Mouse (Mus musculus) CD4-positive helper T cell, adult 2 months (primary cell): Measurements from ENCODE around the gene March6.

Experiments used
- DNase-seq: peaks from one replicate; pipeline ENCODE4 v3.0.0-alpha.2; 2012; ENCODE audit warnings: low read depth, missing footprints, low spot score

Gene March6

GRCm38 (mm10) chr15:31454096-31454860 is 76.6 kb downstream of the March6 start:
- DNase-seq = no peak

- peak; percentile 81 for DNase-seq
These were observed 77.5 kb downstream of the March6 start, which contains the start of gene Ropn1l for GRCm38 (mm10) chr15:31453098-31453916. Gene Ropn1l, minus strand, starts transcription at chr15:31453737.

GRCm38 (mm10) chr15:31452336-31453097 is 78.3 kb downstream of the March6 start:
- no peak for DNase-seq

- no peak for DNase-seq
These were observed 81.1 kb downstream of the March6 start for GRCm38 (mm10) chr15:31449772-31450171.

GRCm38 (mm10) chr15:31447121-31447520 is 83.7 kb downstream of the March6 start:
- DNase-seq = peak; percentile 39

GRCm38 (mm10) chr15:31442698-31443097 is 88.2 kb downstream of the March6 start:
- DNase-seq = no peak

GRCm38 (mm10) chr15:31441996-31442395 is 88.9 kb downstream of the March6 start:
- DNase-seq = no peak

- no peak for DNase-seq
These were observed 94.0 kb downstream of the March6 start for GRCm38 (mm10) chr15:31436811-31437210.

- DNase-seq = no peak
These were observed 94.8 kb downstream of the March6 start for GRCm38 (mm10) chr15:31436083-31436482.

- no peak for DNase-seq
These were observed 97.1 kb downstream of the March6 start for GRCm38 (mm10) chr15:31433768-31434167.

GRCm38 (mm10) chr15:31431847-31432246 is 99.0 kb downstream of the March6 start:
- DNase-seq = no peak

GRCm38 (mm10) chr15:31430014-31430413 is 100.8 kb downstream of the March6 start:
- no peak for DNase-seq

- DNase-seq = no peak
These were observed 101.4 kb downstream of the March6 start for GRCm38 (mm10) chr15:31429429-31429828.

GRCm38 (mm10) chr15:31428571-31428970 is 102.3 kb downstream of the March6 start:
- DNase-seq = no peak

- DNase-seq = no peak
These were observed 103.5 kb downstream of the March6 start for GRCm38 (mm10) chr15:31427390-31427789.

- no peak for DNase-seq
These were observed 104.7 kb downstream of the March6 start for GRCm38 (mm10) chr15:31426066-31426706.

- no peak for DNase-seq
These were observed 108.0 kb downstream of the March6 start for GRCm38 (mm10) chr15:31422649-31423369.

- DNase-seq = peak; percentile 38
These were observed 111.8 kb downstream of the March6 start for GRCm38 (mm10) chr15:31419037-31419436.

GRCm38 (mm10) chr15:31418686-31419024 is 112.2 kb downstream of the March6 start:
- peak; percentile 3 for DNase-seq

GRCm38 (mm10) chr15:31417796-31418685 is 112.8 kb downstream of the March6 start:
- peak; percentile 13 for DNase-seq
